Mouse (Mus musculus): ENCODE data around the gene Spc24.
A peak's percentile ranks its signal among the peaks of the same experiment; 100 is the strongest.
"Not testable (repeated sequence)": the region's sequence is repeated elsewhere in the genome, so short reads cannot be mapped to it uniquely, and the experiment has no call there.

The Spc24 gene

GRCm38 (mm10) chr9:21760155-21761088 is at the start of gene Spc24:
Spc24 (minus strand) TSS chr9:21760303.
- DNase-seq (ENCODE audit: low read depth): peak; percentile 96

- peak; percentile 42 for DNase-seq (ENCODE audit: low read depth)
Observed at GRCm38 (mm10) chr9:21808561-21808960, 48.5 kb upstream of the Spc24 start.

- DNase-seq (ENCODE audit: low read depth): no peak
Observed at GRCm38 (mm10) chr9:21806976-21807375, 46.9 kb upstream of the Spc24 start.

- DNase-seq (ENCODE audit: low read depth): no peak
Observed at GRCm38 (mm10) chr9:21806363-21806762, 46.3 kb upstream of the Spc24 start.

- peak; percentile 96 for DNase-seq (ENCODE audit: low read depth)
Observed at GRCm38 (mm10) chr9:21803986-21804644, 44.0 kb upstream of the Spc24 start.

GRCm38 (mm10) chr9:21801591-21801990 is 41.5 kb upstream of the Spc24 start:
- no peak for DNase-seq (ENCODE audit: low read depth)

- DNase-seq (ENCODE audit: low read depth): no peak
Observed at GRCm38 (mm10) chr9:21801121-21801520, 41.0 kb upstream of the Spc24 start.

GRCm38 (mm10) chr9:21799010-21799350 is 38.9 kb upstream of the Spc24 start:
- no peak for DNase-seq (ENCODE audit: low read depth)

GRCm38 (mm10) chr9:21798345-21799009 is 38.4 kb upstream of the Spc24 start, which contains the start of gene Kank2:
Kank2 (minus strand) TSS chr9:21798744.
- DNase-seq (ENCODE audit: low read depth): peak; percentile 85

GRCm38 (mm10) chr9:21797921-21798344 is 37.8 kb upstream of the Spc24 start:
- DNase-seq (ENCODE audit: low read depth): peak; percentile 80

GRCm38 (mm10) chr9:21796919-21797318 is 36.8 kb upstream of the Spc24 start:
- no peak for DNase-seq (ENCODE audit: low read depth)

- DNase-seq (ENCODE audit: low read depth): no peak
Observed at GRCm38 (mm10) chr9:21796259-21796658, 36.2 kb upstream of the Spc24 start.

GRCm38 (mm10) chr9:21795579-21795978 is 35.5 kb upstream of the Spc24 start:
- DNase-seq (ENCODE audit: low read depth): no peak

GRCm38 (mm10) chr9:21794925-21795324 is 34.8 kb upstream of the Spc24 start:
- no peak for DNase-seq (ENCODE audit: low read depth)

- no peak for DNase-seq (ENCODE audit: low read depth)
Observed at GRCm38 (mm10) chr9:21794344-21794834, 34.3 kb upstream of the Spc24 start.

- not testable (repeated sequence) for DNase-seq (ENCODE audit: low read depth)
Observed at GRCm38 (mm10) chr9:21793507-21793906, 33.4 kb upstream of the Spc24 start.

GRCm38 (mm10) chr9:21792644-21793043 is 32.5 kb upstream of the Spc24 start:
- peak; percentile 56 for DNase-seq (ENCODE audit: low read depth)

- peak; percentile 95 for DNase-seq (ENCODE audit: low read depth)
Observed at GRCm38 (mm10) chr9:21791861-21792260, 31.8 kb upstream of the Spc24 start.

- DNase-seq (ENCODE audit: low read depth): no peak
Observed at GRCm38 (mm10) chr9:21788234-21788633, 28.1 kb upstream of the Spc24 start.

- no peak for DNase-seq (ENCODE audit: low read depth)
Observed at GRCm38 (mm10) chr9:21787654-21788053, 27.6 kb upstream of the Spc24 start.

- peak; percentile 72 for DNase-seq (ENCODE audit: low read depth)
Observed at GRCm38 (mm10) chr9:21786906-21787305, 26.8 kb upstream of the Spc24 start.

GRCm38 (mm10) chr9:21786309-21786708 is 26.2 kb upstream of the Spc24 start:
- not testable (repeated sequence) for DNase-seq (ENCODE audit: low read depth)

Data from NIH3T3 (cell line).